Mouse (Mus musculus): ENCODE data around the gene Adcy4. TPM values are rescaled to one million over a fixed set of nuclear protein-coding genes. Genes with fewer than 3 reads are reported as not detected.
A peak's percentile ranks its signal among the peaks of the same experiment; 100 is the strongest.

Adcy4 gene
- polyA plus RNA-seq, 1 experiment from 2014 or later, result 18.0 TPM

DNA sequence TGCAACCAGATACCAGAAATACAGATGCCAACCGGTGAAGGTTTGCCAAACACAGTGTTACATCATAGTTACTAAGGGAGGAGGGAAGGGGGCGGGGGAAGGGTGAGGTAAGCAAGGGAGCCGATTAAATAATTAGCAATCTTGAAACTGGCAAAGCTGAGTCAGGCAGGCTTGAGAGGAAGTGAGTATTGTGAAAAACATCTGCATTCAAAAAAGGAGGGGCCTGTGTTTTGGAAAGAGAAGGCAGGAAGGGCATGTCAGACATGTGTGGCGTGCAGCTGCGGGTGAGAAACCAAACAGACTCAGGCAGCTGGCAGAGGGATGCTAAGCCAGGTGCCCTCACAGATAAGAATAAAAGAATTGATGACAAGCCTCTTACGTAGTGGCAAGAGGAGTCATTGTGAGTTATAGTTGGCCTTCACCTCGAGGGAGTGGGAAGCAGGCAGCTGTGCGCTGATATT lies 59.5 kb downstream of the Adcy4 start:
- Histone ChIP-seq H3K4me3 (no peak overlapping the region), H3K4me2 (no peak overlapping the region), H3K4me1 (peaks cover 23% of the 10 kb centered on the region; the same call in 1 of the 2 replicates), H3K36me3 (peaks cover 6% of the 10 kb centered on the region; the same call in 1 of the 2 replicates), H3K27ac (no peak overlapping the region), H3K27me3 (no peaks in the 10 kb centered on the region), H3K9me3 (no peaks in the 10 kb centered on the region), H3K9ac (no peak overlapping the region)
- WGBS, result 44% methylated on average over 8 of the region's 8 CpGs
- no peak for ATAC-seq (ENCODE audit: borderline replicate concordance, extremely low read depth, low FRiP score, low TSS enrichment)

- ATAC-seq (ENCODE audit: borderline replicate concordance, extremely low read depth, low FRiP score, low TSS enrichment), result no peak
- Histone ChIP-seq H3K4me1 (peaks cover 23% of the 10 kb centered on the region; the same call in 1 of the 2 replicates), H3K9me3 (no peaks in the 10 kb centered on the region), H3K4me3 (no peak overlapping the region), H3K27me3 (no peaks in the 10 kb centered on the region), H3K4me2 (no peak overlapping the region), H3K27ac (no peak overlapping the region), H3K36me3 (peaks cover 8% of the 10 kb centered on the region), H3K9ac (no peak overlapping the region)
- 90% methylated on average over 7 of the region's 7 CpGs for WGBS
Measured at GRCm38 (mm10) chr14:55723433-55723832, 60.5 kb downstream of the Adcy4 start.

- H3K4me3 ChIP-seq, result peak overlapping the region; percentile 84
- no peaks in the 10 kb centered on the region for H3K9me3 ChIP-seq
- peak overlapping the region; percentile 68 for H3K9ac ChIP-seq
- H3K4me1 ChIP-seq, result peaks cover 18% of the 10 kb centered on the region; the same call in 1 of the 2 replicates
- H3K4me2 ChIP-seq, result peak overlapping the region; percentile 72
- no peaks in the 10 kb centered on the region for H3K27me3 ChIP-seq
- no peak overlapping the region for H3K27ac ChIP-seq
- WGBS, result 44% methylated on average over 8 of the region's 8 CpGs
- ATAC-seq (ENCODE audit: borderline replicate concordance, extremely low read depth, low FRiP score, low TSS enrichment), result 0 out of 2 replicates have a peak, but pooled peaks have one; percentile 7
- peaks cover 15% of the 10 kb centered on the region for H3K36me3 ChIP-seq
Measured at GRCm38 (mm10) chr14:55722438-55722945, 61.4 kb downstream of the Adcy4 start.

DNA sequence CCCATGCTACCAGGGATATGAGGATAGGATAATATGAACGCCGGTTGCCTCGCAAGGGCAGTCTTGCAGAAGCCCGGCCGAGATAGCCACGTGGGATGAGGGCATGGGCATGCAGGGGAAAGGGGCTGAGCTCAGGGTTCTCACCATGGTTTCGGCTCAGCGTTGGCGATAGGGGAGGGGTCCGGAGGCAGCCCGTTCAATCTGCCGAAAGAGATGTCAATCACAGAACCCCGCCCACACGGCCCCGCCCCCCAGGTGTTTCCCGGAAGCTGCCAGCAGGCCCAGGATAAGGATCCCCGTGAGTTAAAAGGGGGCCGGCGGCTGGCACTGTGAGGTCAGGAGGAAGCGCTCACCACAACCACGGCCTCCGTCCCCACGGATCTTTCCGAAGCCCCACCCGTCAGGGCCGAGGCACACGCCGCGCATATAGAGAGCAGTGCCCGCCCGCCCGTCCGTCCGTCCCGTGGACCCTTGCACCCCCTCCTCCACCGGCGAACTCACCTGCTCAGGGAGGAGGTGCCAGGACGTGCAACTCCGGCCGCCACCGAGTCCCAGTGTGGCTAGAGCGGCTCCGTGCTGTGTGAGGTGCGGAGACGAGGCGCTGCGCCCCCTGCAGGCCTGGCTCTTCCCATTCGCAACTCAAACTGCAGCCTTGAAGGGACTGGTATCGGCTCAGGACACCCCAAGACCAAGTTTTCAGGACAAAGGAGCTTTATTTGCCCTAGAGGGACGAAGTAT lies 62.0 kb downstream of the Adcy4 start, which contains the start of gene Rabggta:
TSS of gene Rabggta (minus strand) at position 564 of the 738 bp plus-strand sequence.
- Histone ChIP-seq H3K36me3 (peaks cover 22% of the 10 kb centered on the region), H3K27me3 (no peaks in the 10 kb centered on the region), H3K9me3 (no peaks in the 10 kb centered on the region), H3K9ac (peak within 1 kb of the TSS; percentile 68), H3K4me3 (peak within 1 kb of the TSS; percentile 84), H3K4me2 (peak within 1 kb of the TSS; percentile 72), H3K4me1 (peaks cover 15% of the 10 kb centered on the region; the same call in 1 of the 2 replicates), H3K27ac (peak within 1 kb of the TSS; percentile 89)
- WGBS, result under 1% methylated on average over 47 of the region's 50 CpGs
- peak; percentile 95 for ATAC-seq (ENCODE audit: borderline replicate concordance, extremely low read depth, low FRiP score, low TSS enrichment)

GRCm38 (mm10) chr14:55721076-55721475 lies 62.8 kb downstream of the Adcy4 start:
- WGBS, result 69% methylated on average over 6 of the region's 6 CpGs
- peak overlapping the region; percentile 84 for H3K4me3 ChIP-seq
- no peak overlapping the region for H3K9ac ChIP-seq
- H3K27me3 ChIP-seq, result no peaks in the 10 kb centered on the region
- H3K9me3 ChIP-seq, result no peaks in the 10 kb centered on the region
- peak overlapping the region; percentile 72 for H3K4me2 ChIP-seq
- H3K27ac ChIP-seq, result no peak overlapping the region
- ATAC-seq (ENCODE audit: borderline replicate concordance, extremely low read depth, low FRiP score, low TSS enrichment), result no peak
- H3K36me3 ChIP-seq, result peaks cover 22% of the 10 kb centered on the region
- H3K4me1 ChIP-seq, result peaks cover 15% of the 10 kb centered on the region; the same call in 1 of the 2 replicates

DNA sequence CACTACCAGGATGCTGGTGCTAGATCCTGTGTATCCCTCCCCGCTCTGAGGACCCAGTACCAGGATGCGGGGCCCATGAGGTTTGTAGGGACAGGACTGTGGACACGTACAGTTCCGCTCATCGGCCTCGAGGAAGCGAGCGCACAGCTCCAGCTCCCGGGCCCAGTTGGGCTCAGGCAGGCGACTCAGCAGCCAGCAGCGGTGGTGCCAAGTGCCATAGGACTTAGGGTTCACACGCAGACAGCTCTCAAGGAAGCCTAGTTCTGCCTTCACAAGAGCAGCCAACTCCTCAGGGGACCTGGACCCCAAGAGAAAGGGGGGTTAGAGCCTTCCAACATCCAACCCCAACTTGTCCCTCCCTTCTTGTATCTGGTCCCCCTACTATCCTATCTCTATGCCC lies 63.2 kb downstream of the Adcy4 start:
- Histone ChIP-seq H3K4me1 (peaks cover 15% of the 10 kb centered on the region; the same call in 1 of the 2 replicates), H3K4me2 (no peak overlapping the region), H3K27me3 (no peaks in the 10 kb centered on the region), H3K4me3 (no peak overlapping the region), H3K36me3 (peaks cover 22% of the 10 kb centered on the region), H3K27ac (no peak overlapping the region), H3K9ac (no peak overlapping the region), H3K9me3 (no peaks in the 10 kb centered on the region)
- no peak for ATAC-seq (ENCODE audit: borderline replicate concordance, extremely low read depth, low FRiP score, low TSS enrichment)
- WGBS, result 88% methylated on average over 12 of the region's 12 CpGs

DNA sequence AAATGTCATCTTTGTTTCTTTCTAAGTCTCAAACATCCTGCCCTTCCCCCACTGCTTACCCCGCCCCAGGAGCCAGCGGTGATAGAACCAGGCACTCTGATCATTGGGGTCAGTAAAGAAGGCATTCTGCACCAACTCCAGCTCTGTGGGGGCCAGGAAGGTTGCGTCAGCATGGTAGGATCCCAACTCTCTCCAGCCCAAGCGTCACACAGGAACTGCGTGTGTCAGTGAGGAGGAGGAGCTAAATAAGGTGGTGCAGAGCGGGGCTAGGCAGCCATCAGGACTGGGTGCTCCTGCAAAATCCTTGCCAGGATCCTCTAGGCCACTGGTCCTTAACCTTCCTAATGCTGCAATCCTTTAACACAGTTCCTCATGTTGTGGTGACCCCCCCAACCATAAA lies 64.2 kb downstream of the Adcy4 start:
- Histone ChIP-seq H3K27ac (no peak overlapping the region), H3K36me3 (peaks cover 22% of the 10 kb centered on the region), H3K27me3 (no peaks in the 10 kb centered on the region), H3K4me2 (no peak overlapping the region), H3K9me3 (no peaks in the 10 kb centered on the region), H3K4me3 (no peak overlapping the region), H3K4me1 (peaks cover 22% of the 10 kb centered on the region; the same call in 1 of the 2 replicates), H3K9ac (no peak overlapping the region)
- no peak for ATAC-seq (ENCODE audit: borderline replicate concordance, extremely low read depth, low FRiP score, low TSS enrichment)
- WGBS, result 84% methylated on average over 6 of the region's 6 CpGs

Other genes with a start within 250 kb of the Adcy4 start
- 66.0 and 67.2 TPM in 2 replicates for gene Pck2, start 243.8 kb downstream of the Adcy4 start, polyA plus RNA-seq (2015; fragmentation: Nextera tagmentation; extraction: Ambion mirVana)
- gene Dcaf11, start 224.1 kb downstream of the Adcy4 start, polyA plus RNA-seq (2015; fragmentation: Nextera tagmentation; extraction: Ambion mirVana), result 67.7 and 72.6 TPM in 2 replicates
- 0.79 and 1.2 TPM in 2 replicates for gene A730061H03Rik, start 223.7 kb downstream of the Adcy4 start, polyA plus RNA-seq (2015; fragmentation: Nextera tagmentation; extraction: Ambion mirVana)
- 3.3 and 3.7 TPM in 2 replicates for gene Fitm1, start 208.5 kb downstream of the Adcy4 start, polyA plus RNA-seq (2015; fragmentation: Nextera tagmentation; extraction: Ambion mirVana)
- 168 and 171 TPM in 2 replicates for gene Psme1, start 206.0 kb downstream of the Adcy4 start, polyA plus RNA-seq (2015; fragmentation: Nextera tagmentation; extraction: Ambion mirVana)
- 4.1 and 5.1 TPM in 2 replicates for gene Emc9, start 198.8 kb downstream of the Adcy4 start, polyA plus RNA-seq (2015; fragmentation: Nextera tagmentation; extraction: Ambion mirVana)
- gene Psme2, start 193.0 kb downstream of the Adcy4 start, polyA plus RNA-seq (2015; fragmentation: Nextera tagmentation; extraction: Ambion mirVana), result 234 and 238 TPM in 2 replicates
- gene Rnf31, start 192.4 kb downstream of the Adcy4 start, polyA plus RNA-seq (2015; fragmentation: Nextera tagmentation; extraction: Ambion mirVana), result 14.5 and 16.0 TPM in 2 replicates
- gene Irf9, start 180.5 kb downstream of the Adcy4 start, polyA plus RNA-seq (2015; fragmentation: Nextera tagmentation; extraction: Ambion mirVana), result 12.5 and 14.4 TPM in 2 replicates
- gene Rec8, start 166.1 kb downstream of the Adcy4 start, polyA plus RNA-seq (2015; fragmentation: Nextera tagmentation; extraction: Ambion mirVana), result 22.9 and 25.5 TPM in 2 replicates
- gene Ipo4, start 148.1 kb downstream of the Adcy4 start, polyA plus RNA-seq (2015; fragmentation: Nextera tagmentation; extraction: Ambion mirVana), result 81.2 and 95.6 TPM in 2 replicates
- 0.44 and 2.0 TPM in 2 replicates for gene Gm49378, start 146.2 kb downstream of the Adcy4 start, polyA plus RNA-seq (2015; fragmentation: Nextera tagmentation; extraction: Ambion mirVana)
- 119 and 126 TPM in 2 replicates for gene Tm9sf1, start 140.3 kb downstream of the Adcy4 start, polyA plus RNA-seq (2015; fragmentation: Nextera tagmentation; extraction: Ambion mirVana)
- gene Tssk4, start 133.9 kb downstream of the Adcy4 start, polyA plus RNA-seq (2015; fragmentation: Nextera tagmentation; extraction: Ambion mirVana), result 0.88 and 1.1 TPM in 2 replicates
- gene Mdp1, start 123.6 kb downstream of the Adcy4 start, polyA plus RNA-seq (2015; fragmentation: Nextera tagmentation; extraction: Ambion mirVana), result 56.5 TPM in 2 replicates
- gene Gmpr2, start 112.2 kb downstream of the Adcy4 start, polyA plus RNA-seq (2015; fragmentation: Nextera tagmentation; extraction: Ambion mirVana), result 60.2 and 68.1 TPM in 2 replicates
- gene Nedd8, start 112.0 kb downstream of the Adcy4 start, polyA plus RNA-seq (2015; fragmentation: Nextera tagmentation; extraction: Ambion mirVana), result 509 and 542 TPM in 2 replicates
- 46.9 and 48.3 TPM in 2 replicates for gene Tinf2, start 102.3 kb downstream of the Adcy4 start, polyA plus RNA-seq (2015; fragmentation: Nextera tagmentation; extraction: Ambion mirVana)
- 2.2 and 2.8 TPM in 2 replicates for gene Tgm1, start 70.2 kb downstream of the Adcy4 start, polyA plus RNA-seq (2015; fragmentation: Nextera tagmentation; extraction: Ambion mirVana)
- 31.8 and 33.2 TPM in 2 replicates for gene Rabggta, start 61.8 kb downstream of the Adcy4 start, polyA plus RNA-seq (2015; fragmentation: Nextera tagmentation; extraction: Ambion mirVana)
- gene Dhrs1, start 38.4 kb downstream of the Adcy4 start, polyA plus RNA-seq (2015; fragmentation: Nextera tagmentation; extraction: Ambion mirVana), result 86.7 and 88.4 TPM in 2 replicates
- 39.2 and 41.4 TPM in 2 replicates for gene Nop9, start 38.4 kb downstream of the Adcy4 start, polyA plus RNA-seq (2015; fragmentation: Nextera tagmentation; extraction: Ambion mirVana)
- 0.55 and 0.80 TPM in 2 replicates for gene Cideb, start 25.6 kb downstream of the Adcy4 start, polyA plus RNA-seq (2015; fragmentation: Nextera tagmentation; extraction: Ambion mirVana)
- gene Ltb4r2, start 22.7 kb downstream of the Adcy4 start, polyA plus RNA-seq (2015; fragmentation: Nextera tagmentation; extraction: Ambion mirVana), result 0.25 and 0.35 TPM in 2 replicates
- gene Ltb4r1, start 18.1 kb downstream of the Adcy4 start, polyA plus RNA-seq (2015; fragmentation: Nextera tagmentation; extraction: Ambion mirVana), result 1.7 and 2.6 TPM in 2 replicates
- 43.4 and 45.6 TPM in 2 replicates for gene Ripk3, start 4.8 kb upstream of the Adcy4 start, polyA plus RNA-seq (2015; fragmentation: Nextera tagmentation; extraction: Ambion mirVana)
- gene Nfatc4, start 39.0 kb upstream of the Adcy4 start, polyA plus RNA-seq (2015; fragmentation: Nextera tagmentation; extraction: Ambion mirVana), result 50.9 and 52.7 TPM in 2 replicates
- 19.5 and 19.7 TPM in 2 replicates for gene Nynrin, start 69.9 kb upstream of the Adcy4 start, polyA plus RNA-seq (2015; fragmentation: Nextera tagmentation; extraction: Ambion mirVana)
- gene Cbln3, start 100.3 kb upstream of the Adcy4 start, polyA plus RNA-seq (2015; fragmentation: Nextera tagmentation; extraction: Ambion mirVana), result 0.88 and 1.2 TPM in 2 replicates
- gene Khnyn, start 100.9 kb upstream of the Adcy4 start, polyA plus RNA-seq (2015; fragmentation: Nextera tagmentation; extraction: Ambion mirVana), result 18.3 and 18.8 TPM in 2 replicates
- 51.8 and 52.9 TPM in 2 replicates for gene Sdr39u1, start 116.2 kb upstream of the Adcy4 start, polyA plus RNA-seq (2015; fragmentation: Nextera tagmentation; extraction: Ambion mirVana)
- gene Cma1, start 160.6 kb upstream of the Adcy4 start, polyA plus RNA-seq (2015; fragmentation: Nextera tagmentation; extraction: Ambion mirVana), result 4.3 and 5.9 TPM in 2 replicates
- not detected in 2 replicates for gene Cma2, start 166.9 kb upstream of the Adcy4 start, polyA plus RNA-seq (2015; fragmentation: Nextera tagmentation; extraction: Ambion mirVana)
- not detected in 2 replicates for gene Mcpt1, start 233.9 kb upstream of the Adcy4 start, polyA plus RNA-seq (2015; fragmentation: Nextera tagmentation; extraction: Ambion mirVana)
- not detected in 2 replicates for gene Mcpt9, start 246.4 kb upstream of the Adcy4 start, polyA plus RNA-seq (2015; fragmentation: Nextera tagmentation; extraction: Ambion mirVana)

Measured in lung, embryonic 15.5 days (tissue).